Mouse (Mus musculus): Measurements from ENCODE around the gene Srsf4. TPM values are rescaled to one million over a fixed set of nuclear protein-coding genes. Genes with fewer than 3 reads are reported as not detected.

Srsf4 gene
- total and polyA plus RNA-seq, 3 experiments: 14.5 to 105 (median 47.2) TPM

DNA sequence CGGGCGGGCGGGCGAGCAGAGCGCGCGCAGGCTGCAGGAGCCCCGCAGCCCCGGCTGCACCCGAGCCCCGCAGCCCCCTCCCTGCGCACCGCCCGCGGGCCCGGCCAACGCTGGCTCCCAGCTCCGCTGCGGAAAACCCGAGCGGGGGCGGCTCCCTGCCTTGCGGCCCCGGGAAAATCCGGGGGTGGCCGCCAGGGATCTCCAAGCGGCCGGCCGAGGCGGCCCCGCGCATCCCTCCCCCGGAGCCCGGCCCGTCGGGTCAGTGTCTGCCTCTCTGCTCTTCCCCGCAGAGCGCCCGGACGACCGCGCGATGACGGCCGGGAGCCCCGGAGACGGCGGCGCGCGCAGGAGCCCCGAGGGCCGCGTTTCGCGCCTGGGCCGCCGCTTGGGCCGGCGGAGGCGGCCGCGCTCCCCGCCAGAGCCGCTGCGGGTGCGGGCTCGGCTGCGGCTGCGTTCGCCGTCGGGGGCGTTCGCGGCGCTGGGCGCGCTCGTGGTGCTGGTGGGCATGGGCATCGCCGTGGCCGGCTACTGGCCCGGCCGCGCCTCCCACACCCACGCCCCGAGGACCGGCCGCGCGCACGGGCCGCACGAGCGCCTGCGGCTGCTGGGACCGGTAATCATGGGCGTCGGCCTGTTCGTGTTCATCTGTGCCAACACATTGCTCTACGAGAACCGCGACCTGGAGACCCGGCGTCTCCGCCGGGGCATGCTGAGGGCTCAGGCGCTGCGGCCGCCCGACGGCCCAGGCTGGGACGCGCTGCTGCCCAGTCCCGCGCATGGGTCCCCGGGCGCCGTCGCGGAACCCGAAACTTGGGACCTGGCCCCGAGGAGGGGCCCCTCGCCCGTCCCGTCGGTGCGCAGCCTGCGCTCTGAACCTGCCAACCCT is 48.3 kb downstream of the Srsf4 start, which contains the start of gene Tmem200b:
Gene Tmem200b, plus strand, starts transcription at position 311 of the 886 bp plus-strand sequence.
- Histone ChIP-seq H3K27ac (ENCODE audit: insufficient read depth, low read depth) (no peak within 1 kb of the TSS), H3K9ac (ENCODE audit: insufficient read depth, low read depth) (no peak within 1 kb of the TSS)
- no peak for DNase-seq (ENCODE audit: extremely low read depth)

DNA sequence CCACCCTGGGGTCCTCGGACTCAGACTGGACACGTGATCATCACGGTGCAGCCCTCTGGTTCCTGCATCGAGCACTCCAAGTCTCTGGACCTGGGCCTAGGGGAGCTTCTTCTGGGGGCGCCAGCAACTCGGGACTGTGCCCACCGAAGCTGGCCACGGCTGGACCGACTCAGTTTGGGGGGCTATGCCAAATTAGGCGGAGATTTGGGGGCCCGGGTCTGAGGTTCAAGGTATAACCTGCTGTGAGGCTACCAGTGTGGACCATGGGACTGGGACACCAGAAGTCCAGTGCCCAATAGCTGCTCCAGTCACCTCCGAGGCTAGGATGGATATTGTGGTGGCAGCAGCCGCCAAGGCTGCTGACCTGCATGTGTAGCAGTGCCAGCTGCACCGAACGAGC is 49.0 kb downstream of the Srsf4 start:
- no peak overlapping the region for H3K9ac ChIP-seq (ENCODE audit: insufficient read depth, low read depth)
- dilution Hi-C loops (cut with MboI; ENCODE audit: extremely low pct_ligation_motif_present, extremely low pct_unique_long_range_greater_than_20kb, low sequenced_read_pairs): no loop called here
- H3K9me3 ChIP-seq (replicated peaks; ENCODE audit: low read length): peaks cover 26% of the 10 kb centered on the region
- no peaks in the 10 kb centered on the region for H3K27me3 ChIP-seq (replicated peaks)
- no peak overlapping the region for H3K4me3 ChIP-seq (replicated peaks in 1 of 3; ENCODE audit: low read depth in 2 of 3, low read length in 2 of 3, poor library complexity in 1 of 3)
- no peak for DNase-seq (ENCODE audit: extremely low read depth)
- peaks cover 8 to 48% of the 10 kb centered on the region in 2 experiments for H3K36me3 ChIP-seq (replicated peaks in 1 of 2; ENCODE audit: control insufficient read depth in 1 of 2, insufficient read depth in 1 of 2, low read length in 1 of 2)
- no peak for TF ChIP-seq MAZ (IDR thresholded peaks at IDR 0.05; ENCODE audit: low read depth, low read length)
- no peak for TF ChIP-seq NELFE (IDR thresholded peaks at IDR 0.05; ENCODE audit: low read depth, low read length)
- TF ChIP-seq TBP (conservative IDR thresholded peaks at IDR 0.05; ENCODE audit: low read depth, low read length): no peak
- TF ChIP-seq ETS1 (conservative IDR thresholded peaks at IDR 0.05; ENCODE audit: low read depth, low read length): no peak
- TF ChIP-seq CHD2 (IDR thresholded peaks at IDR 0.05; ENCODE audit: low read length): no peak
- no peak for TF ChIP-seq BHLHE40 (IDR thresholded peaks at IDR 0.05; ENCODE audit: low read depth, low read length)
- TF ChIP-seq HCFC1 (IDR thresholded peaks at IDR 0.05; ENCODE audit: low read depth, low read length): no peak
- TF ChIP-seq ZMIZ1 (IDR thresholded peaks at IDR 0.05; ENCODE audit: low read depth, low read length): no peak
- TF ChIP-seq UBTF (IDR thresholded peaks at IDR 0.05; ENCODE audit: low read depth, low read length): no peak
- TF ChIP-seq PAX5 (IDR thresholded peaks at IDR 0.05; ENCODE audit: low read length): no peak
- no peak for TF ChIP-seq TCF12 (IDR thresholded peaks at IDR 0.05; ENCODE audit: low read depth, low read length)
- TF ChIP-seq POLR2A (IDR thresholded peaks at IDR 0.05; ENCODE audit: low read depth, low read length): no peak
- no peak for TF ChIP-seq NRF1 (IDR thresholded peaks at IDR 0.05; ENCODE audit: low read depth, low read length)
- H3K4me2 ChIP-seq (ENCODE audit: insufficient read depth, low read depth, poor library complexity, severe bottlenecking): no peak overlapping the region
- in situ Hi-C loops (cut with MboI; ENCODE audit: low pct_ligation_motif_present, low pct_unique_long_range_greater_than_20kb, low sequenced_read_pairs): no loop called here
- peaks cover 0 to 9% of the 10 kb centered on the region in 2 experiments; a peak in 2 of 4 replicates for H3K4me1 ChIP-seq (ENCODE audit: control insufficient read depth in 1 of 2, insufficient read depth in 2 of 2)
- H3K27ac ChIP-seq (ENCODE audit: insufficient read depth, low read depth): no peak overlapping the region
- H3K79me2 ChIP-seq (replicated peaks; ENCODE audit: control insufficient read depth, extremely low read depth, insufficient read depth, poor library complexity, severe bottlenecking): no peaks in the 10 kb centered on the region

More for the DNA sequence above, 48.3 kb downstream of the Srsf4 start, which contains the start of gene Tmem200b:
- peaks cover 0 to 10% of the 10 kb centered on the region in 2 experiments; a peak in 2 of 4 replicates for H3K4me1 ChIP-seq (ENCODE audit: control insufficient read depth in 1 of 2, insufficient read depth in 2 of 2)
- peaks cover 8 to 46% of the 10 kb centered on the region in 2 experiments for H3K36me3 ChIP-seq (replicated peaks in 1 of 2; ENCODE audit: control insufficient read depth in 1 of 2, insufficient read depth in 1 of 2, low read length in 1 of 2)
- H3K79me2 ChIP-seq (replicated peaks; ENCODE audit: control insufficient read depth, extremely low read depth, insufficient read depth, poor library complexity, severe bottlenecking): no peaks in the 10 kb centered on the region
- dilution Hi-C loops (cut with MboI; ENCODE audit: extremely low pct_ligation_motif_present, extremely low pct_unique_long_range_greater_than_20kb, low sequenced_read_pairs): no loop called here
- H3K9me3 ChIP-seq (replicated peaks; ENCODE audit: low read length): peaks cover 26% of the 10 kb centered on the region
- no peak for TF ChIP-seq ZMIZ1 (IDR thresholded peaks at IDR 0.05; ENCODE audit: low read depth, low read length)
- TF ChIP-seq CTCF (conservative IDR thresholded peaks at IDR 0.05 in 1 of 2, IDR thresholded peaks at IDR 0.05 in 1 of 2; ENCODE audit: low read depth in 2 of 2, low read length in 2 of 2): no peak
- no peak for TF ChIP-seq ELF1 (IDR thresholded peaks at IDR 0.05; ENCODE audit: low read depth, low read length)
- TF ChIP-seq TCF12 (IDR thresholded peaks at IDR 0.05; ENCODE audit: low read depth, low read length): no peak
- TF ChIP-seq MYC (IDR thresholded peaks at IDR 0.05; ENCODE audit: low read depth, low read length): no peak
- TF ChIP-seq USF2 (conservative IDR thresholded peaks at IDR 0.05; ENCODE audit: low read depth, low read length): no peak
- TF ChIP-seq ETS1 (conservative IDR thresholded peaks at IDR 0.05; ENCODE audit: low read depth, low read length): no peak
- no peak for TF ChIP-seq BHLHE40 (IDR thresholded peaks at IDR 0.05; ENCODE audit: low read depth, low read length)
- TF ChIP-seq SMC3 (IDR thresholded peaks at IDR 0.05; ENCODE audit: low read depth, low read length): no peak
- TF ChIP-seq SIN3A (IDR thresholded peaks at IDR 0.05; ENCODE audit: low read length): no peak
- TF ChIP-seq ZKSCAN1 (IDR thresholded peaks at IDR 0.05; ENCODE audit: borderline replicate concordance, low read depth, low read length): no peak
- TF ChIP-seq GABPA (IDR thresholded peaks at IDR 0.05; ENCODE audit: insufficient replicate concordance, low read depth, low read length): no peak
- TF ChIP-seq CHD1 (IDR thresholded peaks at IDR 0.05; ENCODE audit: low read depth, low read length): no peak
- TF ChIP-seq EP300 (IDR thresholded peaks at IDR 0.05; ENCODE audit: low read length): no peak
- no peak for TF ChIP-seq ZNF384 (IDR thresholded peaks at IDR 0.05; ENCODE audit: low read depth, low read length)
- no peak for TF ChIP-seq RAD21 (IDR thresholded peaks at IDR 0.05; ENCODE audit: low read depth, low read length)
- H3K4me3 ChIP-seq (replicated peaks in 1 of 3; ENCODE audit: low read depth in 2 of 3, low read length in 2 of 3, poor library complexity in 1 of 3): no peak within 1 kb of the TSS
- in situ Hi-C loops (cut with MboI; ENCODE audit: low pct_ligation_motif_present, low pct_unique_long_range_greater_than_20kb, low sequenced_read_pairs): no loop called here
- H3K27me3 ChIP-seq (replicated peaks): no peaks in the 10 kb centered on the region
- H3K4me2 ChIP-seq (ENCODE audit: insufficient read depth, low read depth, poor library complexity, severe bottlenecking): no peak within 1 kb of the TSS
